Mouse (Mus musculus): ENCODE data around the gene Psd. TPM values are rescaled to one million over a fixed set of nuclear protein-coding genes. Genes with fewer than 3 reads are reported as not detected.
A peak's percentile ranks its signal among the peaks of the same experiment; 100 is the strongest.

Gene Psd
- total and polyA plus RNA-seq, 2 experiments = 0.46 to 0.57 TPM

- no peak overlapping the region for H3K27ac ChIP-seq (replicated peaks; ENCODE audit: insufficient read depth, low read depth, low read length)
Measured at GRCm38 (mm10) chr19:46367798-46368590, 41.0 kb upstream of the Psd start.

DNA sequence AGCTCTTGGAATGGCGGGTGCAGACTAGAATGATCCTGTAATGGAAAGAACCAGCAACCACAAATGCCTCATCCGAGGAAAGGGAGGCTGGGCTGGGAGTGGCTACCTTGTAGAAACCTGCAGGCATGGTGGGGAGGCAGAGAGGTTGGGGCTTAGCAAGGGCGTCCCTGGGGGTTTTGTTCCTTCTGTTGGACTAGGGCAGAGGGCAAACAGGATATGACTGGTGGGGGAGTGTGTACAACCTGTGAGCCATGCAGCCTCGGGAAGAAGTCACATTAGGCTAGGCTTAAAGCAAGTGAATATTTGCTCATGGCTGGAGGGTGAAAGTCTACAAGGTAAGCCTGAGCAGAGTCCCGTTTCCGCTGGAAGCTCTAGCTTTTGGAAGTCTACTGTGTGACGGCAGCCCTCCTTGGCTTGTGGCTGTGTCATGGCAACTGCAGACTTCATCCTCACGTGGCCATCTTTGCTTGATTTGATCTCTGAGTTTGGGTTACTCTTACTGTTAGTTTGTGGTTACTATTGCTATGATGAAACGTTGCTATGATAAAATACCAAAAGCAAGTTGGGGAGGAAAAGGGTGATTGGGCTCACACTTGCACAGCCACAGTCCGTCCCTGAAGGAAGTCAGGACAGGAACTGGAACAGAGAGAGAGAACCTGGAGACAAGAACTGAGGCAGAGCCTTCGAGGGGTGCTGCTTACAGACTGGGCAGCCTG is 36.5 kb upstream of the Psd start:
- TF ChIP-seq POLR2A (IDR thresholded peaks at IDR 0.05; ENCODE audit: extremely low read depth, insufficient read depth, low read length) (no peak), CTCF (IDR thresholded peaks at IDR 0.05; ENCODE audit: low read depth, low read length) (no peak)
- Histone ChIP-seq H3K79me2 (ENCODE audit: control insufficient read depth, insufficient read depth, low read length) (no peaks in the 10 kb centered on the region), H3K9ac (ENCODE audit: low read depth, low read length) (no peak overlapping the region), H3K4me1 (ENCODE audit: control insufficient read depth, insufficient read depth, low read length) (no peaks in the 10 kb centered on the region), H3K4me3 (ENCODE audit: insufficient read depth, low read depth, low read length) (no peak overlapping the region), H3K36me3 (ENCODE audit: control insufficient read depth, insufficient read depth, low read length) (no peaks in the 10 kb centered on the region), H3K27ac (replicated peaks; ENCODE audit: insufficient read depth, low read depth, low read length) (no peak overlapping the region), H3K27me3 (ENCODE audit: control insufficient read depth, insufficient read depth, low read length) (no peaks in the 10 kb centered on the region)
- DNase-seq (ENCODE audit: extremely low read depth, low read depth, low spot score) = no peak
- WGBS = 59% methylated on average over 11 of the region's 11 CpGs

More at GRCm38 (mm10) chr19:46367798-46368590, 41.0 kb upstream of the Psd start:
- Histone ChIP-seq H3K36me3 (ENCODE audit: control insufficient read depth, insufficient read depth, low read length) (no peaks in the 10 kb centered on the region), H3K27me3 (ENCODE audit: control insufficient read depth, insufficient read depth, low read length) (no peaks in the 10 kb centered on the region), H3K4me3 (ENCODE audit: insufficient read depth, low read depth, low read length) (no peak overlapping the region), H3K9ac (ENCODE audit: low read depth, low read length) (no peak overlapping the region), H3K4me1 (ENCODE audit: control insufficient read depth, insufficient read depth, low read length) (no peaks in the 10 kb centered on the region), H3K79me2 (ENCODE audit: control insufficient read depth, insufficient read depth, low read length) (no peaks in the 10 kb centered on the region)
- WGBS = 94% methylated on average over 23 of the region's 23 CpGs
- no peak for DNase-seq (ENCODE audit: extremely low read depth, low read depth, low spot score)
- TF ChIP-seq CTCF (IDR thresholded peaks at IDR 0.05; ENCODE audit: low read depth, low read length) (no peak), POLR2A (IDR thresholded peaks at IDR 0.05; ENCODE audit: extremely low read depth, insufficient read depth, low read length) (no peak)

DNA sequence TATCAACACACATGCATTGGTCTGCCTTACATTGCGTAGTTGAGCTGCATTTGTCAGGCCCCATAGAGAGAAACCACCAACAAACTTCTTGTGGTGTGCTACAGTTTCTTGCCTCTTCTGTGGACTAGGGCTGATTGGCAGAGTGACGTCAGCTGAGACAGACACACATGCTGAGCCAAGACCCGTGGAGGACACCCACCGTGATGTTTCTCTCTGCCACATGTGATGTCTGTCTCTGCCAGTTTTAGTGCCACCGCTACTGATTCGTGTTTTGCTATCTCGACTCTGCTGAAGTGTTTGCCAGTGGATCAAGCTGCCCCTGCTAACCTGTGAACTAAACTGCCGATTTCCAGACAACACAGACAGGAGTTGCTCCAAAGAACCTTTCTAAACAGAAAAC is 35.1 kb upstream of the Psd start:
- TF ChIP-seq POLR2A (IDR thresholded peaks at IDR 0.05; ENCODE audit: extremely low read depth, insufficient read depth, low read length) = no peak
- TF ChIP-seq CTCF (IDR thresholded peaks at IDR 0.05; ENCODE audit: low read depth, low read length) = no peak
- 85% methylated on average over 8 of the region's 8 CpGs for WGBS

GRCm38 (mm10) chr19:46358381-46358780 is 31.4 kb upstream of the Psd start:
- Histone ChIP-seq H3K79me2 (ENCODE audit: control insufficient read depth, insufficient read depth, low read length) (no peaks in the 10 kb centered on the region), H3K4me1 (ENCODE audit: control insufficient read depth, insufficient read depth, low read length) (0 out of 2 replicates have a peak, but pooled peaks cover 2% of the 10 kb centered on the region), H3K27me3 (ENCODE audit: control insufficient read depth, insufficient read depth, low read length) (no peaks in the 10 kb centered on the region), H3K4me3 (ENCODE audit: insufficient read depth, low read depth, low read length) (no peak overlapping the region), H3K27ac (replicated peaks; ENCODE audit: insufficient read depth, low read depth, low read length) (no peak overlapping the region), H3K36me3 (ENCODE audit: control insufficient read depth, insufficient read depth, low read length) (no peaks in the 10 kb centered on the region), H3K9ac (ENCODE audit: low read depth, low read length) (no peak overlapping the region)
- no peak for TF ChIP-seq POLR2A (IDR thresholded peaks at IDR 0.05; ENCODE audit: extremely low read depth, insufficient read depth, low read length)
- TF ChIP-seq CTCF (IDR thresholded peaks at IDR 0.05; ENCODE audit: low read depth, low read length) = no peak
- no peak for DNase-seq (ENCODE audit: extremely low read depth, low read depth, low spot score)
- 72% methylated on average over 4 of the region's 4 CpGs for WGBS

More for the DNA sequence above, 35.1 kb upstream of the Psd start:
- Histone ChIP-seq H3K4me1 (ENCODE audit: control insufficient read depth, insufficient read depth, low read length) (no peaks in the 10 kb centered on the region), H3K4me3 (ENCODE audit: insufficient read depth, low read depth, low read length) (no peak overlapping the region), H3K36me3 (ENCODE audit: control insufficient read depth, insufficient read depth, low read length) (no peaks in the 10 kb centered on the region), H3K9ac (ENCODE audit: low read depth, low read length) (no peak overlapping the region), H3K27ac (replicated peaks; ENCODE audit: insufficient read depth, low read depth, low read length) (no peak overlapping the region), H3K27me3 (ENCODE audit: control insufficient read depth, insufficient read depth, low read length) (no peaks in the 10 kb centered on the region), H3K79me2 (ENCODE audit: control insufficient read depth, insufficient read depth, low read length) (no peaks in the 10 kb centered on the region)
- DNase-seq (ENCODE audit: extremely low read depth, low read depth, low spot score) = no peak

DNA sequence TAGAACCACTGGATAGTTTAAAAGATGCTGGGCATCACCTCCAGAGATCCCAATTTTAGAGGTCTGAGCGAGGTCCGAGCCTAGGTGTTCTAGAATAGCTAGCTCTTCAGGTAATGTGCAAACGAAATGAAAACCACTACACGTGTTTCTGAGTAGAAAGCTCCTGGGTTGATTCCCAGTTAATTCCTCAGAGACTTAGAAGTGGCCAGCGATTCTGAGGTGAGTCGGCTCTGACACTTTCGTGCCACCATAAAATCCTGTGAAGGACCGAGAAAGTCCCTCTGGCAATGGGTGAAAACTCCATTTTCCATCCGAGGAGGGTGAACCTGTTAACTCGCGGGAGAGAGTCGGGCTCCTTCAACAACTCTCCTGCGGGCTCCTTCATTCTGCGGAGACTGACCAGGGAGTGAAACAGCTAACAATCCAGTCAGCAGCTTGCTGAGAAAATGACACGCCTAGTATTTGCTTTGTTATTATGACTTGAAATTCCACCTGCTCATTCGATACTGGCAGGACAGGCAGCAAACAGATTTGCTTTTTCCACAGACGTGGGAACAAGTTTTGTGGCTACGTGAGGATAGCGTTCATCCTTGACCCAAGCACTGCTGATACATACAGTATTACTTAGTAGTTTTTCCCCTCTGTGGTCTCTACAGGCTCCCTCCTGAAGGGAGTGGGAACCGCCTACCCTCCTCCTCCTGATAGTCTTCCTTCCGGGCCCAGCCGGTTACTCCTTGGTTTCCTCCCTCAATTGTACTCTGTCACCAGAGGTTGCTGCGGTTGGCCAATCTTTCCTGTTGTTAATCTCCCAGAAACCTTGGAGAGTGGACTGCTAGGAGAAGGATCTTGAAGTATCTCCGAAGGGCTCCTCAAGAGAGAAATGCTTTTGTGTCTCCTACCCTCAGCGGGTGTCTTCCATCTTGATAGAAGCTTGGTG is 30.7 kb upstream of the Psd start:
- no peak for TF ChIP-seq CTCF (IDR thresholded peaks at IDR 0.05; ENCODE audit: low read depth, low read length)
- no peak for TF ChIP-seq POLR2A (IDR thresholded peaks at IDR 0.05; ENCODE audit: extremely low read depth, insufficient read depth, low read length)
- Histone ChIP-seq H3K79me2 (ENCODE audit: control insufficient read depth, insufficient read depth, low read length) (no peaks in the 10 kb centered on the region), H3K9ac (ENCODE audit: low read depth, low read length) (no peak overlapping the region; the same call in 1 of the 2 replicates), H3K36me3 (ENCODE audit: control insufficient read depth, insufficient read depth, low read length) (no peaks in the 10 kb centered on the region), H3K4me3 (ENCODE audit: insufficient read depth, low read depth, low read length) (peak overlapping the region; percentile 85), H3K27me3 (ENCODE audit: control insufficient read depth, insufficient read depth, low read length) (no peaks in the 10 kb centered on the region), H3K27ac (replicated peaks; ENCODE audit: insufficient read depth, low read depth, low read length) (no peak overlapping the region), H3K4me1 (ENCODE audit: control insufficient read depth, insufficient read depth, low read length) (0 out of 2 replicates have a peak, but pooled peaks cover 2% of the 10 kb centered on the region)
- WGBS = 45% methylated on average over 25 of the region's 25 CpGs
- no peak for DNase-seq (ENCODE audit: extremely low read depth, low read depth, low spot score)

Data from liver, adult 2 months (tissue).